Mouse (Mus musculus): ENCODE results near the gene Nckap5.

DNA sequence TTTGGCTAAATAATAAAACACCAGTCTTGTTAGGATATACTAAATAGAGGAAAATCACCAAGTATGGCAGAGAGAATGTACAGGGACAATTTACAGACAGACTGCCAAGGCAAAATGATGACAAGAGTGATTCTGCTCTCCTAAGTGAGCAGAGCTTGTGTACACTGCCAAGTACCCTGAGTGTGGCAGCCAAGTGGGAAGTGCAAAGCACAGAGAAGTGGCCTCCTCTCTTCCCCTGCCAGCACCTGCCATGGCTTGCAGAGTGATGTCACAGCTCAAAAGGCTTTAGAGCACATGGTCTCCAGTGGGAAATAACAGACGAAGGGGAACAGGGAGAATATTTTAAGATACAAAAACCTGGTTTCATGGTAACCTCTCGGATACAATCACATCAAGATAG, 488.8 kb downstream of the Nckap5 start:
- TF ChIP-seq EP300 (IDR thresholded peaks at IDR 0.05; ENCODE audit: low read depth) (no peak), CTCF (IDR thresholded peaks at IDR 0.05; ENCODE audit: low read depth) (no peak)

Data from liver, embryonic 14.5 days (tissue).